Mouse (Mus musculus): ENCODE measurements around the gene Fam83g.

DNA sequence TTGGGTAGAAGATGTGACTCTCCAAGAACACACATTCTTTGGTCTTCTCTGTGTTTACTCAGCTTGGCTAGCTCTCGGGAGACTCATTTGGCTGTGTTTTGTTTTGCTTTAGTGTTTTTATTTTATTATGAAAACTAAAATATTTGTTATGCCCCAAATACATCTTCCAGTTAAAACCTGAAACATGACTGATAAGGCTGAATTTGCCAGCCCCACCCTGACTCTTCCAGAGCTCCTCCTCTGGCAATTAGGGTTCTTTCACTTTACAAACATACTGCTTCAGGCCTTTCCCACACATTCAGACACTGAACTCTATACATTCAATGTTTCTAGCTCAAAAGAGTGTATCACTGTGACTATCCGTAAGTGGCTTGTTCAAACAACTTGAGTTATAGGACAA lies 73.3 kb downstream of the Fam83g start:
- TF ChIP-seq CTCF (IDR thresholded peaks at IDR 0.05; ENCODE audit: extremely low read depth, insufficient read depth, insufficient read length, insufficient replicate concordance) (no peak), POLR2A (IDR thresholded peaks at IDR 0.05; ENCODE audit: low read depth, low read length) (no peak)
